Mouse (Mus musculus) urinary bladder, postnatal 4 days (tissue): ENCODE data around the gene Ptpn14.

ENCODE experiments used
- DNase-seq, 2 experiments: peaks; one replicate each; pipeline ENCODE4 v3.0.0; 2021 to 2022; ENCODE audit warnings: low spot score in 2 of 2

Ptpn14 gene

GRCm38 (mm10) chr1:189717546-189717945 lies 10.5 kb upstream of the Ptpn14 start:
- no peak for DNase-seq

DNA sequence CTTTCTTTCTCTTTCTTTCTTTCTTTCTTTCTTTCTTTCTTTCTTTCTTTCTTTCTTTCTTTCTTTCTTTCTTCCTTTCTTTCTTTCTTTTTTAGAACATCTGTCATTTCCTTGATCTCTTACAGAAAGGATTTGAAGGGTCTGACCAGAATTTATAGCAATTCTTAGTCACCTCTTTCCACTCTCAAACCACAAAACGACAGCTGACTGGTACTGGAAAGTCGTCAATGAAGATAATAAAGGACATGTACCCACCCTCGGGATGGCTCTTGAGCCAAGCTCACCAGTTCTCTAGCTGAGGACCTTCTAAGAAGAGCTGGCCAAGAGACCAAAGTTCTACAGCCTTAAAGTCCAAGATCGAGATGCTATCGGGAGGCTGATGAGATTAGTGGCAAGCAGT lies 9.5 kb upstream of the Ptpn14 start:
- no peak for DNase-seq

- DNase-seq = no peak
These were observed 1.9 kb upstream of the Ptpn14 start for GRCm38 (mm10) chr1:189726121-189726520.

GRCm38 (mm10) chr1:189727346-189727883 lies 653 bp upstream of the Ptpn14 start:
- peak; percentile 70 to 75 for DNase-seq

GRCm38 (mm10) chr1:189728784-189729115 lies 682 bp downstream of the Ptpn14 start:
- no peak for DNase-seq

DNA sequence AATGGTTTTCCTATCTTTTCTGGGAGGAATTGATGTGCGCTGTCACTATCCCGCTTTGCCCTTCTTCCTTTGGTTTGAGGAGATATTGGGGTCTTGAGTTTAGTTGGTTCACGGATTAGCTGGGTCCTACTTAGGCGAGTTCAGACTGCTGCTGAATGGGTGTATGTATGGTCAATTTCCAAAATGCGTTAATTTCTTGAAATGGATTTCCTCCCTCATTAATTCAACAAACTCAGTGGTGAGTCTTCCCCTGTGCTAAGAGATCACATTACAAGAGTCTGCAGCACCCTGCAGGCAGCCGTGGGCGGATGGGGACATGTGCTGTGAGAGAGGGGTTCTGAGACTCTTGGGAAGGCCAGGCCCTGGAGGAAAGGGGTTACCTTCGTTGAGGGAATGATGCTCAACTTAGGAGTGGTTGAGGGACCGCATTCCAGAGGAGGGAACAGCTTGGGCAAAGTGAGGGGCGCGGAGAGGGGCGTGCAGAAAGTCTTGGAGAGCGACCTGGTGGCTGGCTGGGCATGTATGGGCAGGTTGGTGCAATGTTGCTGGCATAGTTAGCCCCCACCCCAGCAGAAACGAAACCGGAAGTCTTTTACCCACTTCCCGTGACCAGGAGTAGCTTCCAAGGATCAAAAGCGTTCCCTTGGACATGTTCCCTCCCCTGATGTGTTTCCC lies 1.2 kb downstream of the Ptpn14 start:
- no peak for DNase-seq

GRCm38 (mm10) chr1:189731697-189732096 lies 3.6 kb downstream of the Ptpn14 start:
- DNase-seq = no peak

- DNase-seq = no peak
These were observed 4.1 kb downstream of the Ptpn14 start for GRCm38 (mm10) chr1:189732156-189732555.

GRCm38 (mm10) chr1:189740075-189740474 lies 12.0 kb downstream of the Ptpn14 start:
- no peak for DNase-seq

GRCm38 (mm10) chr1:189742041-189742440 lies 14.0 kb downstream of the Ptpn14 start:
- no peak for DNase-seq

DNA sequence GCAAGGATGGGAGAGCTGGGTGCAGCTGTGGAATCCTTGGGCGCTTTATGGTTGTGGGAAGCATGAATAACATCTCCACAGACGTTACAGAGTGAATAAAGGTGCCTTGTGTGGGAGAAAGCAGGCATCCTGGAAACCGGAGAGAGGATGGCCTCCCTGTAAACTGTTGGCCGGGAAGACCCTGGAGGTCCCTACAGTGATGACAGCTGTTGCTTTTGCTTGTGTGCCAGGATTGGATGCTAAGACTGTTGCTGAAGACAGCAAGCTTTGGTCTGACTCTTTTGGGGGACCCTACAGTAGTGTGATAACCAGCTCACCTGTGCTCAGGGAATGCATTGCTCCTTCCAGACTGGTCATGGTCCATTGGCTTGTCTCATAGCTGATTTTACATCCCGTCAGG lies 15.1 kb downstream of the Ptpn14 start:
- no peak for DNase-seq

GRCm38 (mm10) chr1:189744914-189745710 lies 17.0 kb downstream of the Ptpn14 start:
- no peak for DNase-seq

DNA sequence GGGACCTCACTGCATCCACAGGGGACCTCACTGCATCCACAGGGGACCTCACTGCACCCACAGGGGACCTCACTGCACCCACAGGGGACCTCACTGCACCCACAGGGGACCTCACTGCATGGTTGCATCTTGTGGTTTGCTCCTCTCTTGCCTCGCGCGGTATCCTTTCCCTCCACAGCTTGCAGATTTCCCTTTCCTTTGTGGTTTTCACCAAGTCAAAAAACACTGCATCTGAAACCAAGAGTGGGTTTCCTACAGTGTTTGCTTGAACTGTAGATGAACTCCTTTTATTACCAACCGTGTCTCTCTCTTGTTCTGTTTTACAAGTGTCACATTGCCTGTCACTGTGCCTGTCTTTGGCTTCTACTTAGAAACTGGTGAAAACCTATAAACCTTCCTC lies 18.5 kb downstream of the Ptpn14 start:
- DNase-seq = no peak

DNA sequence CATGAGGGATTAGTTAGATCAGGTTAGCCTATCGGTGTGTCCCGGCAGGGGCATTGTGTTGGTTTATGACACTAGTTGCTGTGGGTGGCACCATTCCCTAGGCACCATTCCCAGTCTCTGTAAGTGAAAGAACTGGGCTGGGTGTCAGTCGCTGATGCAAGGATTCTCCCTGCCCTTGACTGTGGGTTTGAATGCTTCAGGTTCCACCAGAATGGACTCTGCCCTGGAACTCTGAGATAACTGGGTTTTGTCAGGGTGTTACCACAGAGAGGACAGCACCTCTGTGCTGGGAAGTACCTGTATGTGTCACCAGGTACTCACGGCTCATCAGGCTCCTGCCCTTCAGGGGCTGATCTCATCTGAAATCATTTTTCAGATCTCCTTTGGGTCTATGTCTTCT lies 21.7 kb downstream of the Ptpn14 start:
- DNase-seq = no peak

GRCm38 (mm10) chr1:189750233-189750632 lies 22.2 kb downstream of the Ptpn14 start:
- DNase-seq = no peak

GRCm38 (mm10) chr1:189752245-189752644 lies 24.2 kb downstream of the Ptpn14 start:
- DNase-seq = no peak

- no peak for DNase-seq
These were observed 27.0 kb downstream of the Ptpn14 start for GRCm38 (mm10) chr1:189755072-189755471.

DNA sequence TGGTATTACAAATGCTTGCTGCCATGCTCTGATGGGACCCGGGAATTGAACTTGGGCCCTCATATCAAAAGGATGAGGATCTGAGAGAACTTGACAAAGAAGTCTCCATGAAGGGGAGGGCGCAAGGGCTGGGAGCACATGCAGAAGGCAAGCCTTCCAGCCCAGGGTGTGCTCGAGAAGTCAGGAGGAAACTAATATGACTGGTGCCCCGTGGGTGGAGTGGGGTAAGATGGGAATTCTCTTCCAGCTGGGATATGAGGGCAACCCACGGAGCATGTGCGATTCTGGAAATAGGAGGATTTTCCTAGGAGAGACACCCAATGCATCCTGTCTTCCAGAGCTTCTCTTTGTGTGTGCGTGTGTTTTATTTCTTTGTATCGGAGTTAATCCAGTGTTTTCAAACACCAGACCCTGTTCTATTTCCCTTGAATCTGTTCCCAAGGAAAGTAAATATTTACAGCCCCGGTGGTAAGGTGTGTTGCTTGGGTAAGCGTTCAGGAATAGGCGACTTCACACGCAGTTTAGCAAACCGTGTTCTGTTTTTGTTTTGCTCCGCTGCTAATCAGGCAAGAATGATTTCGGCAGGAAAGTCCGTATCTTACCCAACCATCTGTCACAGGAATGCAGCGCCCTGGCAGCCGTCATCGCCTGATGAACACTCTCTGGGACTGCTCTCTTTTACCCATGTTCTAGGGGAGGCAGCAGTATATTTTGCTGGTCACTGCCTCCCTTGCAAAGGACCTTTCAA lies 28.4 kb downstream of the Ptpn14 start:
- no peak for DNase-seq

DNA sequence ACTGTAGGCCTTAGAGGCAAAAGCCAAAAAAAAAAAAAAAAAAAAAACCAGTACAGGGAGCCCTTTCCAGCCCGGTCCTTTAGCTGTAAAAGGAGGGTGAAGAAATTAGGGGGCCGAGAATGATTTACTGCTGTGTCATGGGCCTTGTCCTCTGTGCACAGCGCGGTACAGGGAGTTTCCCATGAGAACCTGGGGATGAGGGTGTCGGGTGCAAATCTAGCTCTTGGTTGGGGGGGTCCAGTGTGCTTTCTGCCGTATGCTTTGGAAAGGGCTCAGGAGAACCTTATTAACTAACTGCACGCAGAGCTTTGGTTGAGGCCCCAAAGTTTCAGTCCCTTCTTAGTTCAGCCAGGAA lies 29.0 kb downstream of the Ptpn14 start:
- no peak for DNase-seq

GRCm38 (mm10) chr1:189761581-189762021 lies 33.5 kb downstream of the Ptpn14 start:
- peak in 1 of 2 experiments; percentile 30 for DNase-seq

DNA sequence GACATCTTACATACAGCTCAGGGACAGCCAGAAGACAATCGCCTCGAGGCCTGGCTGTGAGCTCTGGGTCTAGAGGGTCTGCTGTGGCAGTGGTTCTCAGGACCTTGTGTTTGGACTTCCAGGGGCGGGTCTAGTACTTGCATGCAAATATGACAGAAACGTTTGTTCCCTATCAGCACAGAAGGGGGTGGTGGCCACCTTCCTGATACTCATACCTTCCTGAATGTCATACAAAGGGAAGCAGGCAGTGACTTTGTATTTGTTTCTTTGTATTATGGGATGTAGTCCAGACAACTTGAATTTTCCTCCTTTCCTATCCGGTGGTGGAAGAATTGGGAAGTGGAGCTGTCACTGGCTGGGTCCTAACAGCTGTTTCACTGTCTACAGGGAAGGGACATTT lies 36.2 kb downstream of the Ptpn14 start:
- no peak for DNase-seq

DNA sequence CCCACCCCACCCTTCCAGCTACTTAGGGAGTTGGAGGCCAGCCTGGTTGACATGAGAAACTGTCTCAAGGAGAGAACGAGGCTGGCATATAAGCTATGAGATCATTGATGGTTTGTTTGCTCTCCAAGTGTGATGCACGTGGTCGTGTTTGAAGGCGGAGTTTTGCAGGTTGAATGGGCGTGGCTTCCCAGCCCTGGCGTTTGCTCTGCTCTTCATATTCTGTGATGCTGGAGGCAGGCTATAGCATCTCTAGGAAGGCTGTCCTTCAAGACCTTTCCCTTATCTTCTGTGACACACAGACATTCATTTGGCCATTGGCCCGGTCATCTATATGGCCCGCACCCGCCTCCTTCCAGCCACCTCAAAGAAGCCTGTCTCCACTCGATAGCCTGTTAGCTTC lies 39.1 kb downstream of the Ptpn14 start:
- no peak for DNase-seq
